Mouse (Mus musculus) hindbrain, postnatal 0 days (tissue): ENCODE data around the gene Ncaph. TPM values are rescaled to one million over a fixed set of nuclear protein-coding genes. Genes with fewer than 3 reads are reported as not detected.
"Not testable (repeated sequence)": the region's sequence is repeated elsewhere in the genome, so short reads cannot be mapped to it uniquely, and the experiment has no call there.

Source experiments
- ATAC-seq: fragments of 200-750 bp; cut with Nextera tagmentation; 2 replicates; pipeline ENCODE4 v1.8.0; 2017; ENCODE audit warnings: mild to moderate bottlenecking, moderate TSS enrichment, moderate library complexity
- DNase-seq: peaks from one replicate; pipeline ENCODE4 v3.0.0-alpha.2; 2015; ENCODE audit warnings: low spot score
- H3K27ac ChIP-seq: fragments of 300-500 bp; sonication (generic); 2 replicates; pipeline ENCODE4 v1.5.1; 2014; ENCODE audit warnings: mild to moderate bottlenecking
- H3K27me3 ChIP-seq: fragments of 300-500 bp; sonication (generic); 2 replicates; pipeline ENCODE4 v1.6.1; 2014; ENCODE audit warnings: low read length, mixed read lengths; ENCODE audit not compliant: insufficient read depth
- H3K36me3 ChIP-seq: fragments of 300-500 bp; sonication (generic); 2 replicates; pipeline ENCODE4 v1.6.1; 2014; ENCODE audit warnings: low read length, mixed read lengths; ENCODE audit not compliant: insufficient read depth
- H3K4me1 ChIP-seq: fragments of 300-500 bp; sonication (generic); 2 replicates; pipeline ENCODE4 v1.6.1; 2014; ENCODE audit warnings: antibody characterized with exemption, low read length, mixed read lengths; ENCODE audit not compliant: insufficient read depth
- H3K4me2 ChIP-seq: fragments of 300-500 bp; sonication (generic); 2 replicates; pipeline ENCODE4 v1.6.1; 2014; ENCODE audit warnings: low read depth, mild to moderate bottlenecking, low read length, moderate library complexity, mixed read lengths
- H3K4me3 ChIP-seq: fragments of 300-500 bp; sonication (generic); 2 replicates; pipeline ENCODE4 v1.5.1; 2014; ENCODE audit warnings: low read length
- H3K9ac ChIP-seq: fragments of 300-500 bp; sonication (generic); replicated peaks from 2 replicates; pipeline ENCODE4 v1.6.1; 2014; ENCODE audit warnings: mild to moderate bottlenecking, low read length, moderate library complexity, mixed read lengths
- H3K9me3 ChIP-seq: fragments of 300-500 bp; sonication (generic); 2 replicates; pipeline ENCODE4 v1.6.1; 2016; ENCODE audit warnings: low read length, mixed read lengths
- CTCF ChIP-seq: IDR thresholded peaks from 2 replicates; pipeline ENCODE4 v1.5.1; 2016; ENCODE audit warnings: antibody characterized with exemption, control low read depth, low read depth
- WGBS: fragments of 180-500 bp; shearing (Covaris S2); extraction: QIAGEN DNeasy Blood & Tissue Kit; methylation state at CpG from one replicate; pipeline ENCODE4 v1.1.7; 2014; 5-methylcytosine and 5-hydroxymethylcytosine counted together
- polyA plus RNA-seq: library from polyadenylated mRNA; unstranded; fragments of >200 nt; fragmentation: Nextera tagmentation; extraction: Ambion mirVana; gene quantifications from 2 replicates; pipeline ENCODE4 v1.2.1, GENCODE M21; 2015
- total RNA-seq: library from RNA; depleted of rRNA; stranded (reverse); fragments of >200 nt; gene quantifications from 2 replicates; pipeline ENCODE4 v1.2.3, GENCODE M21; 2014; rRNA removed

Ncaph gene
- 13.7 and 15.9 TPM in 2 replicates for total RNA-seq
- polyA plus RNA-seq = 13.0 and 15.6 TPM in 2 replicates

GRCm38 (mm10) chr2:127133621-127134461 is at the start of gene Ncaph:
Ncaph (minus strand) TSS chr2:127133954.
- peak within 1 kb of the TSS; percentile 77 for H3K27ac ChIP-seq
- under 1% methylated on average over 57 of the region's 57 CpGs for WGBS
- peaks cover 5% of the 10 kb centered on the region; the same call in 1 of the 2 replicates for H3K4me1 ChIP-seq
- no peaks in the 10 kb centered on the region for H3K36me3 ChIP-seq
- peak within 1 kb of the TSS; percentile 61 for H3K9ac ChIP-seq
- ATAC-seq (peak; percentile 93), DNase-seq (peak; percentile 96)
- no peaks in the 10 kb centered on the region for H3K27me3 ChIP-seq
- H3K9me3 ChIP-seq = no peaks in the 10 kb centered on the region
- no peak for TF ChIP-seq CTCF
- peak within 1 kb of the TSS; percentile 80 for H3K4me2 ChIP-seq
- peak within 1 kb of the TSS; percentile 92 for H3K4me3 ChIP-seq

DNA sequence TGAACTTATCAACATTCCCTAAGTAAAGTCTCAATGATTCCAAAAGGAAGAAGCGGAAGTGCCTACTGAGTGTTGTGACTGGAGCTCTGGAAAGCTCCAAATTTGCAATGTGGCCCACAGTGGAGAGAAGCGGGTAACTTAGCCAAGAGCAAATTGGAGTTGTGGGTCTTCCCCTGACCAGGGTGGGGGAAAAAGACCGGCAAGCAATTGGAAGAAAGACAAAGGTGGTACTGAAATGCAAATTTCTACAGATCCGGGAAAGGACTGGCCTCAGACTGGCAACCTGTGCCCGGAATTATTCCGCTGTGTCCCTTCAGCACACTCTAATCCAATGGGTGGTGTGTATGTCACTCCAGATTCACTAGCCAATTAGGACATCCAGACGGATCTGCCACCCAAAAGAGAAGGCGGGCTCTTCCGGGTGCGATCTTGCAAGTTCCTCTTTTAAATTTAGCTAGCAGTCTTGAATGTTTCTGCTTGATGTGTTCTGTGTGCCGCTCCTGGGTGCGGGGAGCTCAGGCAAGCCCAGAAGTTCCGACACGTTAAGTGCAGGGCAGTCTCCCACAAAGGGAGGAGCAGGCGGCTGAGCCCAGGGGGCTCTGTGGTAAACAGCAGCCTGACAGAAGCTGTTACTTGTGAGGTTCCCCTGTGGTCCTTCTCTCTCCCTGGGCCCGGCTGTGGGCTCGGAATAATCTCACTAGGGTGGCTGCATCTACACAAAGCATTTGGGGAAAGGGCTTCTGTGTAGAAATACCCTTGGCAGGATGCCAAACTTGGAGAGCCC is 49.0 kb upstream of the Ncaph start:
- Histone ChIP-seq H3K4me1 (no peaks in the 10 kb centered on the region), H3K9ac (peak overlapping the region; percentile 52), H3K9me3 (no peaks in the 10 kb centered on the region), H3K4me3 (peak overlapping the region; percentile 47), H3K27me3 (no peaks in the 10 kb centered on the region), H3K36me3 (no peaks in the 10 kb centered on the region), H3K27ac (peak overlapping the region; percentile 87), H3K4me2 (peak overlapping the region; percentile 63)
- DNase-seq (peak; percentile 94), ATAC-seq (peak; percentile 100)
- no peak for TF ChIP-seq CTCF
- WGBS = under 1% methylated on average over 17 of the region's 17 CpGs

DNA sequence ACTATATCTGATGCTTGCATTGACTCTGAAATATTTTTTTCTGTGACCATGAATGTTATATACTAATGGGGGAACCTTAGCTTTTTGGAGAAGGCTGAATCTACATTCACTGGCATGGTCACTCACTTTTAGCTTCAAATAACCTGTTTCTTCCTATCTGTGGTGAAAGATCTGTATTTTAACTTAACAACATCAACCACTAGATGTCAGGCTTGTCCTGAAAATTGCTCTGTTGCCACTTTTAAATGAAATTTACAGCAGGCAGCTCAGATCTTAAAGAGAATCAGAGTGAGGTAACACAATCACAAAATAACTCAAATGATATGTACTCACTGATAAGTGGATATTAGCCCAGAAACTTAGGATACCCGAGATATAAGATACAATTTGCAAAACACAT is 32.5 kb upstream of the Ncaph start:
- DNase-seq = peak; percentile 84
- not testable (repeated sequence) for H3K4me1 ChIP-seq
- WGBS = 0% methylated on average over 1 of the region's 1 CpGs

DNA sequence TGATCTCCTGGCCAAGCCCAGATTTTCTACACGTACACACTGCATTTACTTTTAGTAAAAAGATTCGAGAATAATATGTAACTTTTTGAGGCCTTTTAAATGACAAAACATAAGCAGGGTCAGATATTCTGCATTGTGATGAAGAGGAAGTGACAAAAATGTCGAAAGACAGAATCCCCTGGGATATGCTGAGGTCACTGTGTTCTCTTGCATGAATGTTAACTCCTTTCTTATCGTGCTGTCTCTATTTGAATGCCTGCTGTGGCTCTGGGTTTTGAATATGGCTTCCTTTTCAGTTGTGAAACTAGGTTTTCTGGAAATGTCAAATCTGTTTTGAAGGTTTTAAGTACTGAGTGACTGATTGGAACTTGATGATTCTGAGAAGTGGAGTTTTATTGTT is 31.9 kb upstream of the Ncaph start:
- DNase-seq = no peak
- Histone ChIP-seq H3K4me2 (no peak overlapping the region), H3K27me3 (no peaks in the 10 kb centered on the region), H3K9ac (no peak overlapping the region), H3K9me3 (no peaks in the 10 kb centered on the region), H3K27ac (no peak overlapping the region), H3K36me3 (no peaks in the 10 kb centered on the region), H3K4me3 (no peak overlapping the region), H3K4me1 (no peaks in the 10 kb centered on the region)
- 60% methylated on average over 4 of the region's 4 CpGs for WGBS
- TF ChIP-seq CTCF = no peak
- no peak for ATAC-seq

More for the DNA sequence above, 32.5 kb upstream of the Ncaph start:
- H3K4me3 ChIP-seq, H3K36me3 ChIP-seq, ATAC-seq, H3K27ac ChIP-seq, H3K27me3 ChIP-seq, H3K4me2 ChIP-seq, H3K9me3 ChIP-seq, H3K9ac ChIP-seq: not testable (repeated sequence)
- peak; percentile 56 for TF ChIP-seq CTCF

DNA sequence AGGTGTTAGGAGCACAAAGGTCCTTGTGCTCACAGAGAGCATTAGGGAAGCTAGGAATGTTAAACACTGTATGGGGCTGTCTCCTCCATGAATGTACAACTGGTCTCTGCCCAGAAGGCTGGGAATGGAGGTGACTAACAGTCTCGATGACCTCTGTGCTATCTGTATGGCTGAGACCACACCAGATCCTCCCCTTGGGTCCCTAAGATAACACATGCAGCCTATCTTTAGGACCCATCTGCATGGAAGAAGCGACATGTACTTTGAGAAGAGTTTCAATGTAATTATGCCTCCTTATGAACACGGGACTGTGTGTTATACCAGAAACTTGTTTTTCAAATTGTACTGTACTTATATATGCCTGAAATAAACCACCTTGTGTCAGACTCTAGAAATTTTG is 11.9 kb upstream of the Ncaph start:
- no peaks in the 10 kb centered on the region for H3K27me3 ChIP-seq
- no peak overlapping the region for H3K4me2 ChIP-seq
- DNase-seq (no peak), ATAC-seq (no peak)
- H3K27ac ChIP-seq = no peak overlapping the region
- H3K9me3 ChIP-seq = no peaks in the 10 kb centered on the region
- 88% methylated on average over 3 of the region's 3 CpGs for WGBS
- no peak overlapping the region for H3K4me3 ChIP-seq
- 0 out of 2 replicates have a peak, but pooled peaks cover 3% of the 10 kb centered on the region for H3K4me1 ChIP-seq
- H3K9ac ChIP-seq = no peak overlapping the region
- H3K36me3 ChIP-seq = no peaks in the 10 kb centered on the region
- TF ChIP-seq CTCF = no peak

- no peaks in the 10 kb centered on the region for H3K9me3 ChIP-seq
- H3K27ac ChIP-seq = no peak within 1 kb of the TSS
- H3K36me3 ChIP-seq = no peaks in the 10 kb centered on the region
- DNase-seq (peak; percentile 35), ATAC-seq (peak; percentile 79)
- WGBS = 3% methylated on average over 31 of the region's 31 CpGs
- H3K27me3 ChIP-seq = no peaks in the 10 kb centered on the region
- TF ChIP-seq CTCF = no peak
- 0 out of 2 replicates have a peak, but pooled peaks cover 3% of the 10 kb centered on the region for H3K4me1 ChIP-seq
- peak within 1 kb of the TSS; percentile 47 for H3K9ac ChIP-seq
- peak within 1 kb of the TSS; percentile 47 for H3K4me3 ChIP-seq
- peak within 1 kb of the TSS; percentile 68 for H3K4me2 ChIP-seq
Measured at GRCm38 (mm10) chr2:127143158-127144063, 9.7 kb upstream of the Ncaph start, which contains the start of gene Itpripl1. Itpripl1 (minus strand) TSS chr2:127143442.
